Mouse (Mus musculus) granulocyte monocyte progenitor cell, adult 5-6 weeks (primary cell): ENCODE measurements around the gene Gpsm3. TPM values are rescaled to one million over a fixed set of nuclear protein-coding genes. Genes with fewer than 3 reads are reported as not detected.
"Not testable (repeated sequence)": the region's sequence is repeated elsewhere in the genome, so short reads cannot be mapped to it uniquely, and the experiment has no call there.

Experiments
- ATAC-seq: replicated peaks from 2 replicates; pipeline ENCODE4 v1.8.0; 2016; ENCODE audit warnings: mild to moderate bottlenecking, moderate TSS enrichment, inconsistent platforms; ENCODE audit not compliant: poor library complexity, severe bottlenecking
- total RNA-seq, 2 experiments: library from RNA; stranded (forward) in 1 of 2; stranded (reverse) in 1 of 2; fragments of 200-712, 200-1000 nt in 1 of 2; fragments of >200 nt in 1 of 2; fragmentation: Nextera tagmentation in 1 of 2; gene quantifications; 2 replicates each; pipeline ENCODE4 v1.2.3; 2014 to 2017

Gpsm3 gene
- total RNA-seq (2014; fragmentation: Nextera tagmentation) = 64.1 and 75.3 TPM in 2 replicates
- total RNA-seq (2017) = 11.5 and 23.4 TPM in 2 replicates

DNA sequence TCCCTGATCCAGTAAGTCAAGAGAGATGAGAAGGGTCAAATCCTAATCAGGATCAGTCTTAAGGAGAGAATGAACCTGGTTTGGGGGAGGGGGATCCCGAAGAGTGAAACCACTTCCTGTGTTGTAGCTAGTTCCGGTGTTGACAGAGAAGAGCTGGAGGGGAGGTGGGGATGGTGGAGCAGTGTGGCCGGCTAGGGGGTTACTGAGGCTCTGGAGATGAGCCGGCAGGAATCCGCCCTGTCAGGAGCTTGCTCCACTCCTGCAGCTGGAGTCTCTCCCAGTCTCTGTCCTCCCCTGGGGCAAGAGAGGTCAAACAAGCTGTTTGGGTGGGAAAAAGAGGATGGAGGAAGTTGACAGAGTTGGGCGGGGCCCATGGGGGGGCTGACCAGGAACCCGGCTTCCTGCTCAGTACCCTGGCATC is at the start of gene Gpsm3:
Gene Gpsm3, plus strand, starts transcription at position 126 of the 421 bp plus-strand sequence.
- peak; percentile 31 for ATAC-seq

DNA sequence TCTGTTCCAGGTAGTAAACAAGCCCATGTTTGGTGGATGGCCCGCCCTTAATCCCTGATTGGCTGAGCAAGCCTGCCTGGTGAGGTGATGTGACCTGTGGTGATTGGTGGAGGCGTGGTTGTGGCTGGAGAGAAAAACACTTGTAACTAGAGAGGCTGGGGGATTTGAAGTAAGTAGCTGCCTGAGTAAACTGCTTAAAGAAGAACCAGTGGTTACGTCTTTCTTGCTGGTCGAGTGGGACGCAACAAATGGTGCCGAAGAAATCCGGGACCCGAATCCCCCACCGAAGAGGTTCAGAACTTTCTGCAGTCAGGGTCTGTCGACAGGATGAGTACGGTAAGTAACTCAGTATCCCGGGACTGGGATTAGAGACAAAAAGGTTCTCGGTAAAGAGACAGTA is 46.0 kb upstream of the Gpsm3 start:
- ATAC-seq = not testable (repeated sequence)

DNA sequence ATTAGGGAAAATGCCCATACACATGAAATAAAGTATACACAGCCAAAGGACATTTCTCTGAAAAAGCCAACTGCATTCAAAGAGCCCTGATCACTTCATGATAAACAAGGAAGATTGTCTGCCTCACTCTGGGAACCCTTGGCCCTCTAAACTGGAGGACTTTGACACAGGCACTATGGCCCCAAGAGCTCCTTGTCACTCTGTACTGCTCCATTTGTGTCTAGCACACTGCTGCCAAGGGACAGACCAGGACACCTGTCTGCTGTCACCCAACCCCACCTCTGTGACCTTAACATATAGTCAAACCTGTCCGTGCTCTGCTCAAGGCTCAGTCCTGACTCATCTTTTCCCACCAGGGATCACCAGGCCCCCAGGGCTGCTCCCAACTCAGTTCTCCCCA is 42.8 kb upstream of the Gpsm3 start:
- ATAC-seq = no peak

DNA sequence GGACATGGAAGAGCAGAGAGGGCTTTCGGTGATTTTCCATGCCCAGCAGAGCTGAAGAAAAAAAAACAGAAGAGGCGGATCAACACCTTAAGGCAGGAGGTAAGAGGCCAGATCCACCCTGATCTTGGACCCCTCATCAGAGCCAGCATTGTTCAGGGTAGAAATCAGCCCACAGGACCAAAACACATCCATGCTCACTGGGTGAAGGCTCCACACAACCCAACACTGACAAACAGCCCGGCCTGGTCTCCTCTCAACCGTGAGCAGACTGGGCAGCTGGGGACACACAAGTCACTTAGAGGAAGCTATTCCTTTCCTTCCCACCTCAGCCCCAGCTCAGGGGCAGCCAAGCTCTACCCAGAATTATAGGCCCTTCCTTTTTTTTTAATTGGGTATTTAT is 42.0 kb upstream of the Gpsm3 start:
- no peak for ATAC-seq

DNA sequence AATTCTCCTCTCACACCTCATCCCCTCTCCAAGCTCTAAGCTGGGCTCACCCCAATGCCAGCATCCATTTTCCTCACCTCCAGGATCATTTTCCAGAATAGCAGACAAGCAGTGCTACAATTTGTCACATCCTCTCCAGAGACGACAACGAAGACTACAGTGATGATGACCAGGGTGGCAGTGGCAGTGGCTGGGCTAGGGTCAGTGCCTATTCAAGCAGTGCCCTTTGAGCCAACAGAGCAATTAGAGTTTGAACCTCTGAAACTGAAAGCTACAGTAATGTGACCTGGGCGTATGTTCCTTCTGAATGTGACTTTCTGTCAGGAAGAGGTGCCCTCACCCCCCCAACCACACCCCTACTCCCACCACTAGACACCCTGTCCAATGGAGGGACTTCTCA is 40.5 kb upstream of the Gpsm3 start:
- ATAC-seq = no peak

DNA sequence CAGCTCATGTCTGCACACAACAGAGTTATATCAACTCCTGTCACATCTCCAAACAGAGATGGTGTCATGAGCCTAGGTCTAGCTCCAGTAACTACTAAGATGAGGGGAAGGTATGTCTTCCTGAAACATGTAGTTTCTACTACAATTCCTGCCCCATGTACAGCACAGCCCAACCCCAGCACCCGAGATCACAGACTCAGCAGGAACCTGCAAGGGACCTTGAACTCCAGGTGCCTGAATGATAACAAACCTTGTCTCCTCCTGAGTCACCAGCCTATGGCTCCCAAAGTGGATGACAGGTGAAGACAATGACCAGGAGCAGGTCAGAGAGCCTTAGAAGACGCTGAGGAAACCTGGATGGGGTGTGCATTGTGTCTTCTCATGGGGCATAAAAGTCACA is 39.8 kb upstream of the Gpsm3 start:
- no peak for ATAC-seq

DNA sequence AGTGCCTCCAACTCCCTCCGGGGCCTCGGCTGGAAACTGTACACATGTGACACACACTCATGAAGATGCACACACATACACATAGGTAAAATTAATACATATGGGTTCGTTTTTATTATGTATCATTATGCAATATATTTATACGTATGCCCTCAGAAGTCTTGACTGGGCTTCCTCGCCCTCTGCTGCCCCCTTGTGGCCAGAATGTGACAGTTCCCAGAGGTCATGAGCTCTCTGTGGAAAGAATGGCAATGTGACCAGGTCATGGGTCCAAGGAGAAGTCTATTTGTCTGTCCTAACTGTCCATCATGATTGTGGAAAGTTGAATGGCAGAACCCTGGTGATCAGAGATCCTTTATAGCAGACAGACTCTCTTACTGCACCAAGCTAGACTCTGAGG is 34.1 kb upstream of the Gpsm3 start:
- ATAC-seq = peak; percentile 74

DNA sequence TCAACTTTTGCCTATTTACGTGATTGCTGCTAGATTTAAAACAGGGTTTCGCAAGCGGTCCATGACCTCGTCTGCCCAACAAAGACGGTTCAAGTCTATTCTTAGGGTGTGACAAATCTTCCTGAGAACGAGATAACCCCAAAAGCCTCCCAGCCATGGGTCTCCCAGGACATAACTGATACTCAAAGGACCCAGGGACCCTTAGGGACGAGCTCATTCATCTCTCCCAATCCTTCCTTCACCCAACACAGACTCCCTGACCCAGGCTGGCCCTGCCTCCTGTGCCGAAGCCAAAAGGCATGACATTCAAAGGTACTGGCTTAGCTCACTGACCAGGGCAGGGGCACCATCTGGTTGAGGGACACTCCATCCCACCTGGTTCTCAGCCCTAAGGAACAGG is 33.2 kb upstream of the Gpsm3 start:
- no peak for ATAC-seq

DNA sequence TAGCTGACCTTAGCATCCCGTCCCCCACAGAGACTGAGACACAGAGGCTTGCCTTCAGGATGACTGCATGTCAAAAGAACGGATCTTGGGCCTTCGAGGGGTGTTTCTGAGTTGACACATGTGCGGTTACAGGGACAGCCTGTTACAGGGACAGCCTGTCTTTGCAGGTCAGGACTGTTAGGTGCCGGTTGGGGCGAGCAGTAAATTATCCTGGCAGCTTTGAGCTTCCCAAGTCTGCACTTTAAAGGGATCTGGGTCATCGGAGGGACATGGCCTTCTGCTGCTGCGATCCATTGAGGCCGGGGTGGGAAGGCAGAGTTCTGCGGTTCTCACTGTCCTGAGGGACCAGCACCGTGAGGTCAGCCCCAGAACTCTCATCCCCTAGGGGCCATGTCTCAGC is 32.2 kb upstream of the Gpsm3 start:
- no peak for ATAC-seq

DNA sequence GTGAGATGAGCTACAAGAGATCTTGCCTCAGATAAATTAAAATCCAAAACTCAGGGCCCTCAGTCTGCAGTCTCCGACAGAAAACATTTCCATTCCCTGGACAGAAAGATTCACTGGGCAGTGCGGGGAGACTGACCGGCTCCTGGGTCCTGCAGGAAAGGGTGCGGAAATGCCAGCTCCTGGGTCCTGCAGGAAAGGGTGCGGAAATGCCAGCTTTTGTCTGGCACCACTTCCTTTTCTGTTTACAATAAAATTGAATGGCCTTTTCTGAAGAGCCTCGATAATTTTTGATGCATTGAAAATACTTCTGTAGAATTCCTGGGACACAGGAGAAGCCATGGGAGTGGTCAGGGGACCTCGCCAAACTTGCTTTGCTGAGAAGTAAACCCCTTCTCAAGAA is 30.5 kb upstream of the Gpsm3 start:
- no peak for ATAC-seq

DNA sequence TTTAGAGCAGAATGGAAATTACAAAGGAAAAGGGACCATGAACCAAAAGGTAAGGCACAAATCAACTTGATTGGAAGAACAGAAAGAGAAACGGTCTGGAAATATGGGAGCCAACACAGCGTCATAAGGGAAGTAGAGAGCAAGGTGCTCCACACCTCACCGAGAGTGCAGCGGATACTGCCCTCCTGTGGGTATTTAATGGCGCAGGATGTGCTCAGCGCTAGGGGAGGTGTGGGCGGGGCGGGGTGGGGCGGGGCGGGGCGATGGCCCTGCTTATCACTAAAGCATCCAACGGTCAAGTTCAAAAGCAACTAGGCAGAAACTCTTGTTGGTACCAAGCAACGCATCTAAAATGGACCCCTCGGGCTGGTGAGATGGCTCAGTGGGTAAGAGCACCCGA is 29.7 kb upstream of the Gpsm3 start:
- ATAC-seq = no peak

DNA sequence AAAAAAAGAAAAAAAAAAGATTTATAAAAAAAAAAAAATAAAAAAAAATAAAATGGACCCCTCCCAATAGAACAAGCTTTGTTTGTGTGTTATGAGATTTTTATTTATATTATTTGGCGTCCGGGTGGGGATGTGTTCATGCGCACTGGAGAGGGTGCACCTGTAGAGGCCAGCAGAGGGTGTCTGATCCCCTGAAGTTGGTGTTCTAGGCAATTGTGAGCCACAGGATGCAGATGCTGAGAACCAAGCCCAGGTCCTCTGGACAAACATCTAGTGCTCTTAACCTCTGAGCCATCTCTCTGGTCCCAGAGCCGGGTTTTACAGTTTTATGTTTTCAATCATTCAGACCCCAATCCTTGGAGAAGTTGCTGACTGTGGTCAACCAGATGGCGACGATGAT is 29.2 kb upstream of the Gpsm3 start:
- no peak for ATAC-seq

DNA sequence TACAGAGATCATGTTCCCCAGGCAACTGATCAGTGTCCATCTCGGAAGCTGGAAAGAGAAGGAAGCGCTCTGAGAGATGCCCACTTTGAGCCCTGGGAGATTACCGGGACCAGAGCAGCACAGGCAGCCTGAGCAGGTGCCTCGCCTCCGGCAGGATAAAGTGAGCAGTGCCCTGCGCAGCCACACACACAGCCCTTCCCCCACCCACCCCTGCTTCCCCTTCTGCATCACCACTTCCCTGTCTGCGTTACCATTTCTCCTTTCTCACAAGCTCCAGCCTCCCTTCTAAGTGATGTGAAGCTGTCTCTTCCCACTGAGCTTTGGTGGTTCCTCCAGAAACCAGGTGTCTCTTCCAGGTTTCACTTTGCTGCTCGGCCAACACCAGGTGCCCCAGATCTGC is 28.4 kb upstream of the Gpsm3 start:
- peak; percentile 84 for ATAC-seq

DNA sequence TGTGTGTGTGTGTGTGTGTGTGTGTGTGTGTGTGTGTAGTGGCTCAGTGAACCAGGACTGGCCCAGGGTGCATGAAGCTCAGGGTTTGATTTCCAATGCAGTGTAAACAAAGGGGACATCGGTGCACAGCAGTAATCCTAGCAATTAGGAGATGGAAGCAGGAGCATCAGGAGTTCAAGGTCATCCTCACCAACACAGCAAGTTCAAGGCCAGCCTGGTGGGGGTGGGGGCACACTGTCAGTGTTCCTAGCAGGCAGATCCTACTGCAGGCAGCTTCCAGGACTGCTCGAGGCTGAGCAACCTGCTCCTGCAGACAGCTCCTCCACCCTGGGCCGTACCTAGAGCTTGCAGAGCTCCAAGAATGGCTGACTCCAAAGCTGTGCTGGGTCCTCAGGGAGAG is 27.0 kb upstream of the Gpsm3 start:
- no peak for ATAC-seq

DNA sequence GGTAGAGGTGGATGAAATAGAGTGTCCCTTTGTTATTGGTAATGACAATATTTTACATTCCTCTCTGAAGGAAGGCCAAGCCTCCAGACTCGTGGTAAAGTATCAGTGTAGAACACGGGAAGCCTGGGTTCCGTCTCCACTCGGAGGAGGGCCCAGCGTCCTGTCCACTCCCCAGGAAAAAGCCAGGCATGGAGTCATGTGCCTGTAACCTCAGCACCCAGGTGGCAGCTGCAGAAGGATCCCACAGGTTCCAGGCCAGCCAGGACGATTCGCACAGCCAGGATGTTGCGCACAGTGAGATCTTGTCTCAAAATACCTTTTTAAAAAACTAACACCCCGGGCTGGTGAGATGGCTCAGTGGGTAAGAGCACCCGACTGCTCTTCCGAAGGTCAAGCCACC is 26.3 kb upstream of the Gpsm3 start:
- ATAC-seq = no peak

DNA sequence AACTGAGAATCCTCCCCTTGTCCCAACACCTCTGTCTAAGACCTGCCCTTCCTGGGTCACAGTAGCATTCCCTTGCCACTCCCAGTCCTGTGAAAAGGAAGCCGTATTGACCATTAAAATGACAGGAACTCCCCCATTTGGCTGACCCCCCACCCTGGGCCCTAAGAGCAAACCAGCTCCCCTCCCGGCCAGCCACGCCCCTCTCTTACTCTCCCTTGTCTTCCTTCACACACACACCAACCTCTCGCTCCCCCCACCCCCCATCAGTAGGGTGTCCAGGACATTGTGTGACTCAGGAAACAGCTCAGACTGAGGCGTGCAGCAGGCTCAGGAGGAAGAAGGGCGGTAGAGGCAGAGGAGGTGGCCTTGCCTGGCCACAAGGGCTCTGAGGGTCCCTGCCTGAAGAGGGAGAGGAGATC is 25.6 kb upstream of the Gpsm3 start, which contains the start of gene Notch4:
Gene Notch4, plus strand, starts transcription at position 266 of the 419 bp plus-strand sequence.
- ATAC-seq = 0 out of 2 replicates have a peak, but pooled peaks have one; percentile 13

DNA sequence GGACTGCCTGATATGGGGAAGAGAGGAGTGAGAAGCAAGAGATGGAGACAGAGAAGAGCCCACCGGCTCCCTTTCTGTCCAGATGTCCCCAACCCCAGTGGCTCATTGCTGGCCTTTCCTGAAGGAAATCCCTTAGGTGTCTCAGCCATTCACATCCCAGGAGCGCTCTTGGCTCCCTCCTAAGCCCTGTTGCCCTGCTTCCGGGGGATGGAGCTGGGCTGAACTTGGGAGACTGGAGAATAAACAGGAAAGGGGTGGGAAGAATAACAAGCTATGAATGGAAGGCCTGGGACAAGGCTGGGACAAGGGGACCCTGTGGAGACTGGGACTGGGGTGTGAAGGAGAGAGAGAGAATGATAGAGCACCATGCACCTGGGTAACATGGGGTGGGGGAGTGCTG is 24.8 kb upstream of the Gpsm3 start:
- no peak for ATAC-seq

DNA sequence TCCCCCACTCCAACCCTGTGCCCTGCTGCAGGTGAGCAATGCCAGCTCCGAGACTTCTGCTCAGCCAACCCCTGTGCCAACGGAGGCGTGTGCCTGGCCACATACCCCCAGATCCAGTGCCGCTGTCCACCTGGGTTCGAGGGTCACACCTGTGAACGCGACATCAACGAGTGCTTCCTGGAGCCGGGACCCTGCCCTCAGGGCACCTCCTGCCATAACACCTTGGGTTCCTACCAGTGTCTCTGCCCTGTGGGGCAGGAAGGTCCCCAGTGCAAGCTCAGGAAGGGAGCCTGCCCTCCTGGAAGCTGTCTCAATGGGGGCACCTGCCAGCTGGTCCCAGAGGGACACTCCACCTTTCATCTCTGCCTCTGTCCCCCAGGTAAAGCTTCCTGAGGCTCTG is 22.3 kb upstream of the Gpsm3 start:
- ATAC-seq = no peak

DNA sequence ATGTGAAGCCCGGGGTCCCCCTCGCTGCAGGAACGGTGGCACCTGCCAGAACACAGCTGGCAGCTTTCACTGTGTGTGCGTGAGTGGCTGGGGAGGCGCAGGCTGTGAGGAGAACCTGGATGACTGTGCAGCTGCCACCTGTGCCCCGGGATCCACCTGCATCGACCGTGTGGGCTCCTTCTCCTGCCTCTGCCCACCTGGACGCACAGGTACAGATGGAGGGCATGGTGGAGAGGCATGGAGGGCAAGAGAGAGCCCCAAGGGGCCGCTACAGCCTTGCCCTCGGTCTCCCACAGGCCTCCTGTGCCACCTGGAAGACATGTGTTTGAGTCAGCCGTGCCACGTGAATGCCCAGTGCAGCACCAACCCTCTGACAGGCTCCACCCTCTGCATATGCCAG is 21.2 kb upstream of the Gpsm3 start:
- no peak for ATAC-seq

DNA sequence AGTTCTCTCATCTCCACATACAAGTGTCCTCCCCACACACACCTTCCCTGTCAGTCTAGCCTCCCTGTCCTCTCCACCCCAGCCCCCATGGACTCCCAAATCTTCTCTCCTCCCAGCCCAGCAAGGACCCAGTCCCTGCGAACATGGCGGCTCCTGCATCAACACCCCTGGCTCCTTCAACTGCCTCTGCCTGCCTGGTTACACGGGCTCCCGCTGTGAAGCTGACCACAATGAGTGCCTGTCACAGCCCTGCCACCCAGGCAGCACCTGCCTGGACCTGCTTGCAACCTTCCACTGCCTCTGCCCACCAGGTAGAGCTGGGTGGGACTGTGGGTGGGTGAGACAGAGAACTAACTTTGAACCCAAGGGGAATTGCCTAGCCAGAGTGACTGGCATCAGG is 19.7 kb upstream of the Gpsm3 start:
- ATAC-seq = no peak

DNA sequence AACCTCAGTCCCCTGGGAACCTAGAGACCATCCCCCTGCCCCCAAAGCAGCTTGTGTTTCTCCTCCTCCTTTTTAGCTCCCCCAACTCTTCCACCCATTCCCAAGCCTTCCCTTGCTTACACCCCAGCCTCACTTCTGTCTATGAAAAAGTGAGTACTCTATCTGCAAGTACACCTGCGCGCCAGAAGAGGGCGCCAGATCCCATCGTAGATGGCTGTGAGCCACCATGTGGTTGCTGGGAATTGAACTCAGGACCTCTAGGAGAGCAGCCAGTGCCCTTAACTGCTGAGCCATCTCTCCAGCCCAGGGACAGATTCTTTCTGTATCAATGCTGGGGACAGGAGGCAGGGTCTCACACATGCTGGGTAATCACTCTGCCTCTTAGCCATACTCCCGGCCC is 17.7 kb upstream of the Gpsm3 start:
- ATAC-seq = peak; percentile 41

DNA sequence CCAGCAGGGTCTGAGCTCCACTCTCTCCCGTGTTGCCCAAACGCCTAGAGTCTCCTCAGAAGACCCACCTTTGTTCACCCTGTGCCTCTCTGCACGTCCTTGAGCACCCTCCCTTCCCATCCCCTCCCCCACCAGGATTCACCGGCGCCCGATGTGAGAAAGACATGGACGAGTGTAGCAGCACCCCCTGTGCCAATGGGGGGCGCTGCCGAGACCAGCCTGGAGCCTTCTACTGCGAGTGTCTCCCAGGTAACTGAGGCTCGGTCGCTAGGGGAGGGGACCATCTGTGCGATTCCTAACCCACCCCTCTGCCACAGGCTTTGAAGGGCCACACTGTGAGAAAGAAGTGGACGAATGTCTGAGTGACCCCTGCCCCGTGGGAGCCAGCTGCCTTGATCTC is 17.2 kb upstream of the Gpsm3 start:
- ATAC-seq = no peak

DNA sequence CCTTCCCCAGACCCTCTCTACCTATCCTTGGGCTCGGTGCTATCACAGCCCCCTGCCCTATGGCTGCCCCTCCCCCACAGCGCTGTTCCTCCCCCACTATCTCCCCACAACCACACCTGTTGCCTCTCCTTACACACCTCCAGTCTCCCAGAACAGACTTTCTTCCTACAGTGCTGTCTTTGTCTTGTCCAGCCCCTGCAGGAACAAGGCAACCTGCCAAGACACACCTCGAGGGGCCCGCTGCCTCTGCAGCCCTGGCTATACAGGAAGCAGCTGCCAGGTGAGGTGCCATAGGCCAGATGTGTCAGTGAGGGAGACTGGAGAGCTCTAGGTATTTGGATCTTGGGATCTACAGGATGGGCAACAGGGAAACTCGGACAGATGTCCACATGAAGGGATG is 13.0 kb upstream of the Gpsm3 start:
- ATAC-seq = no peak
